Mouse (Mus musculus): Measurements from ENCODE around the gene Mip. TPM values are rescaled to one million over a fixed set of nuclear protein-coding genes. Genes with fewer than 3 reads are reported as not detected.
A peak's percentile ranks its signal among the peaks of the same experiment; 100 is the strongest.

Gene Mip
- total RNA-seq, 1 experiment, result 2.8 TPM

DNA sequence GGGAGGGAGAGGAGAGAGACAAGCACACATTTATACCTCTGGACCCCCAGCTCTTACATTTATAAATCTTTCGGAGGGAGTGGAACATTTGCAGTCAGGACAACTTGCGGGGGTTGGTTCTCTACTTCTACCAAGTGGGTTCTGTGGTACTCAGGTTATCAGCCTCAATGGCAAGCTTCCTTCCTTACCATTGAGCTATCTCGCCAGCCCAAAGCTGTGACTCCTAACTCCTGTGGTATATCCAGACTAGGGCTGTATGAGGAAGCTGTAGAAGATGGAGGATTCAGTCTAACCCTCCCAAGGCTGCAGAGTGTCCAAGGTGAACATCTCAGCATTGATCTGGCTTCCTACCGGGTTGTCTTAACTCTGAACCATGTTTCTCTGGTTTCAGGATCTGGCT lies 13.5 kb downstream of the Mip start:
- H3K9me3 ChIP-seq (ENCODE audit: control insufficient read depth, insufficient read depth, low read depth, low read length), result no peaks in the 10 kb centered on the region
- H3K9ac ChIP-seq (ENCODE audit: insufficient read depth, low read depth, low read length, poor library complexity, severe bottlenecking), result no peak overlapping the region
- H3K4me3 ChIP-seq (ENCODE audit: insufficient read depth in 1 of 2, low read depth in 1 of 2, low read length in 2 of 2, poor library complexity in 1 of 2, severe bottlenecking in 1 of 2), result no peak overlapping the region
- in situ Hi-C loops (cut with MboI; ENCODE audit: low sequenced_read_pairs in 2 of 2, unreplicated experiment in 2 of 2), result no loop called here
- peaks cover 39% of the 10 kb centered on the region for H3K36me3 ChIP-seq (ENCODE audit: control insufficient read depth, insufficient read depth, low read length, poor library complexity, severe bottlenecking)
- no peak overlapping the region for H3K27ac ChIP-seq (ENCODE audit: insufficient read depth, low read depth, low read length, poor library complexity, severe bottlenecking)
- TF ChIP-seq ZC3H11A (IDR thresholded peaks at IDR 0.05; ENCODE audit: borderline replicate concordance, low read depth, low read length) (no peak), MAFK (IDR thresholded peaks at IDR 0.05; ENCODE audit: insufficient read depth, low read depth, low read length) (no peak), HCFC1 (IDR thresholded peaks at IDR 0.05; ENCODE audit: borderline replicate concordance, insufficient read depth, low read length) (no peak), ZNF384 (IDR thresholded peaks at IDR 0.05; ENCODE audit: low read depth, low read length) (no peak), CHD2 (IDR thresholded peaks at IDR 0.05; ENCODE audit: low read depth, low read length) (no peak)
- DNase-seq (ENCODE audit: low read depth, low spot score), result no peak
- H3K4me1 ChIP-seq (ENCODE audit: control insufficient read depth in 2 of 2, insufficient read depth in 2 of 2, low read length in 2 of 2, poor library complexity in 1 of 2), result peaks cover 0 to 19% of the 10 kb centered on the region in 2 experiments; a peak in 1 of 4 replicates

DNA sequence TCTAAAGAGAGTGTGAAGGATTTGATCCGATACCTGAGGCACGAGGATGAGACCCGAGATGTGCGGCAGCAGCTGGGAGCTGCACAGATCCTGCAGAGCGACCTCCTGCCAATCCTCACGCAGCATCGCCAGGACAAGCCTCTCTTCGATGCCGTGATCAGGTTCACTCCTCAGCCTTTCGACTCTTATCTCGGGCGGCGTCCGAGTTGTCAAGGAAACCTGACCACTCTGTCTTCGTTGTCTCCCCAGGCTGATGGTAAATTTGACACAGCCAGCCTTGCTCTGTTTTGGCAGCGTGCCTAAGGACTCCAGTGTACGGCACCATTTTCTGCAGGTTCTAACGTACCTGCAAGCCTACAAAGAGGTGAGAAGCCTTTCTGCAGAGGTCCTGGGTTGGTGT lies 14.5 kb downstream of the Mip start:
- TF ChIP-seq CHD2 (IDR thresholded peaks at IDR 0.05; ENCODE audit: low read depth, low read length) (no peak), HCFC1 (IDR thresholded peaks at IDR 0.05; ENCODE audit: borderline replicate concordance, insufficient read depth, low read length) (no peak), ZNF384 (IDR thresholded peaks at IDR 0.05; ENCODE audit: low read depth, low read length) (no peak), MAFK (IDR thresholded peaks at IDR 0.05; ENCODE audit: insufficient read depth, low read depth, low read length) (no peak)
- in situ Hi-C loops (cut with MboI; ENCODE audit: low sequenced_read_pairs in 2 of 2, unreplicated experiment in 2 of 2), result no loop called here

DNA sequence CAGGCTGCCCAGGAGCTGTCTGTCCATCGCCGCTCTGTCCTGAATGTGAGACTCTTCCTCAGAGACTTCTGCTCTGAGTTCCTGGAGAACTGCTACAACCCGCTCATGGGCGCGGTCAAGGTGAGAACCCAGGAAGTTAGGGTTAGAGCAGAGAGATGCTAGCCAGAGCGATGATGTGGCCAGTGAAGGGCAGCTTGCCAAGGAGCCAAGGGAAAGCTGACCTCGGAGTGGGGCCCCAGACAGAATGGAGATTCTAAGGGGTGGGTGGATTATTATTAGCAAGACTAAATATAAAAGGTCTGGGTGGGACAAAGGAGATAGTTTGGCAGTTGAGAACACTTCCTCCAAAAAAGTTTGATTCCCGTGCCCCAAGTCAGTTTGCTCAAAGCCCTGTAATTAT lies 17.6 kb downstream of the Mip start:
- TF ChIP-seq ZNF384 (IDR thresholded peaks at IDR 0.05; ENCODE audit: low read depth, low read length) (no peak), ZC3H11A (IDR thresholded peaks at IDR 0.05; ENCODE audit: borderline replicate concordance, low read depth, low read length) (no peak), MAFK (IDR thresholded peaks at IDR 0.05; ENCODE audit: insufficient read depth, low read depth, low read length) (no peak)
- no peak for DNase-seq (ENCODE audit: low read depth, low spot score)
- in situ Hi-C loops (cut with MboI; ENCODE audit: low sequenced_read_pairs in 2 of 2, unreplicated experiment in 2 of 2), result no loop called here
- peaks cover 54% of the 10 kb centered on the region for H3K36me3 ChIP-seq (ENCODE audit: control insufficient read depth, insufficient read depth, low read length, poor library complexity, severe bottlenecking)
- H3K4me3 ChIP-seq (ENCODE audit: insufficient read depth in 1 of 2, low read depth in 1 of 2, low read length in 2 of 2, poor library complexity in 1 of 2, severe bottlenecking in 1 of 2), result no peak overlapping the region
- H3K9me3 ChIP-seq (ENCODE audit: control insufficient read depth, insufficient read depth, low read depth, low read length), result no peaks in the 10 kb centered on the region
- peaks cover 0 to 11% of the 10 kb centered on the region in 2 experiments; a peak in 1 of 4 replicates for H3K4me1 ChIP-seq (ENCODE audit: control insufficient read depth in 2 of 2, insufficient read depth in 2 of 2, low read length in 2 of 2, poor library complexity in 1 of 2)
- no peak overlapping the region for H3K27ac ChIP-seq (ENCODE audit: insufficient read depth, low read depth, low read length, poor library complexity, severe bottlenecking)
- no peak overlapping the region for H3K9ac ChIP-seq (ENCODE audit: insufficient read depth, low read depth, low read length, poor library complexity, severe bottlenecking)

More for the DNA sequence above, 14.5 kb downstream of the Mip start:
- no peak overlapping the region for H3K27ac ChIP-seq (ENCODE audit: insufficient read depth, low read depth, low read length, poor library complexity, severe bottlenecking)
- DNase-seq (ENCODE audit: low read depth, low spot score), result no peak
- H3K9ac ChIP-seq (ENCODE audit: insufficient read depth, low read depth, low read length, poor library complexity, severe bottlenecking), result no peak overlapping the region; the same call in 1 of the 2 replicates
- peaks cover 0 to 15% of the 10 kb centered on the region in 2 experiments; a peak in 1 of 4 replicates for H3K4me1 ChIP-seq (ENCODE audit: control insufficient read depth in 2 of 2, insufficient read depth in 2 of 2, low read length in 2 of 2, poor library complexity in 1 of 2)
- peaks cover 41% of the 10 kb centered on the region for H3K36me3 ChIP-seq (ENCODE audit: control insufficient read depth, insufficient read depth, low read length, poor library complexity, severe bottlenecking)
- no peaks in the 10 kb centered on the region for H3K9me3 ChIP-seq (ENCODE audit: control insufficient read depth, insufficient read depth, low read depth, low read length)
- no peak overlapping the region for H3K4me3 ChIP-seq (ENCODE audit: insufficient read depth in 1 of 2, low read depth in 1 of 2, low read length in 2 of 2, poor library complexity in 1 of 2, severe bottlenecking in 1 of 2)

DNA sequence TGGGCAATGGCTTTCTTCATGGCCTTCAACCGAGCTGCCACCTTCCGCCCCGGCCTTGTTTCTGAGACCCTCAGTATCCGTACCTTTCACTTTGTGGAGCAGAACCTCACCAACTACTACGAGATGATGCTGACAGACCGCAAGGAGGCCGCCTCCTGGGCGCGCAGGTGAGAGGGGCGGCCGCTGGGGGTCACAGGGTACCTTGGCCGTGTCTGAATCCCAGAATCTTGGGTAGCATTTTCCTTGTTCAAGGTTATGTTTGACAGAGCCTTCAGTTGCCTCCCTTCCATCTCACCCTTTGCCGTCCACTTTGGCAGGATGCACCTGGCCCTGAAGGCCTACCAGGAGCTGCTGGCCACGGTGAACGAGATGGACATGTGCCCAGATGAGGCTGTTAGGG lies 18.5 kb downstream of the Mip start:
- Histone ChIP-seq H3K27ac (ENCODE audit: insufficient read depth, low read depth, low read length, poor library complexity, severe bottlenecking) (no peak overlapping the region), H3K9ac (ENCODE audit: insufficient read depth, low read depth, low read length, poor library complexity, severe bottlenecking) (no peak overlapping the region), H3K4me1 (ENCODE audit: control insufficient read depth in 2 of 2, insufficient read depth in 2 of 2, low read length in 2 of 2, poor library complexity in 1 of 2) (peaks cover 0 to 10% of the 10 kb centered on the region in 2 experiments; a peak in 1 of 4 replicates), H3K9me3 (ENCODE audit: control insufficient read depth, insufficient read depth, low read depth, low read length) (no peaks in the 10 kb centered on the region), H3K4me3 (ENCODE audit: insufficient read depth in 1 of 2, low read depth in 1 of 2, low read length in 2 of 2, poor library complexity in 1 of 2, severe bottlenecking in 1 of 2) (no peak overlapping the region), H3K36me3 (ENCODE audit: control insufficient read depth, insufficient read depth, low read length, poor library complexity, severe bottlenecking) (peaks cover 61% of the 10 kb centered on the region)
- TF ChIP-seq ZNF384 (IDR thresholded peaks at IDR 0.05; ENCODE audit: low read depth, low read length) (no peak), CHD2 (IDR thresholded peaks at IDR 0.05; ENCODE audit: low read depth, low read length) (no peak)
- DNase-seq (ENCODE audit: low read depth, low spot score), result no peak
- in situ Hi-C loops (cut with MboI; ENCODE audit: low sequenced_read_pairs in 2 of 2, unreplicated experiment in 2 of 2), result no loop called here

DNA sequence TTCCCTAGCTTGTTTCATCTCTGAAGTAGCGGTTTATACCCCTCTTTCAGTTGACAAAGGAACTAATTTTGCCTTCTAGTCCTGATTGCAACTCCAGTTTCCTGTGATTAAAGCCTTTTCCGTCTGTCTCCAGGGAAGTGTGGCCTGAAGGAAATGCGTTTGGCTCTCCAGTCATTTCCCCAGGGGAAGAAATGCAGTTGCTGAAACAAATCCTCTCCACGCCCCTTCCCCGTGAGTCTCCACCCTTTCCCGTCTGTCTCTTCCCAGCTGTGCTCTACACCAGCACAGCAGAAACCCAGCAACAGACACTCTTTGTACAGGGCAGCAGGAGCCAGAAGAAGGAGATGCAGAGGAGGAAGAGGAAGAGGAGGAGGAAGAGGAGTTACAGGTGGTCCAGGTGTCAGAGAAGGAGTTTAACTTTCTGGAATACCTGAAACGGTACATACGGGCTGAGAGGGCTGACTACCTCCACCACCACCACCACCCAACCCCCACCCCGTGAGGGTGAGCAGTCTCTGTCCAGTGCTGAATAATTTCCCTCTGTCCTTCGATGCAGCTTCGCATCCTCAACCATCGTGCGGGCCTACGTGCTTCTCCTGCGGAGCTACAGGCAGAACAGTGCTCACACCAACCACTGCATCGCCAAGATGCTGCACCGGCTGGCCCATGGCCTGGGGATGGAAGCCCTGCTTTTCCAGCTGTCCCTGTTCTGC lies 21.5 kb downstream of the Mip start:
- TF ChIP-seq MAFK (IDR thresholded peaks at IDR 0.05; ENCODE audit: insufficient read depth, low read depth, low read length), result no peak
- no peak for TF ChIP-seq HCFC1 (IDR thresholded peaks at IDR 0.05; ENCODE audit: borderline replicate concordance, insufficient read depth, low read length)
- TF ChIP-seq ZNF384 (IDR thresholded peaks at IDR 0.05; ENCODE audit: low read depth, low read length), result no peak
- no peak for TF ChIP-seq ZC3H11A (IDR thresholded peaks at IDR 0.05; ENCODE audit: borderline replicate concordance, low read depth, low read length)
- no peak for TF ChIP-seq CHD2 (IDR thresholded peaks at IDR 0.05; ENCODE audit: low read depth, low read length)
- Histone ChIP-seq H3K36me3 (ENCODE audit: control insufficient read depth, insufficient read depth, low read length, poor library complexity, severe bottlenecking) (peaks cover 75% of the 10 kb centered on the region), H3K4me3 (ENCODE audit: insufficient read depth in 1 of 2, low read depth in 1 of 2, low read length in 2 of 2, poor library complexity in 1 of 2, severe bottlenecking in 1 of 2) (peak overlapping the region; percentile 10 to 21; a peak in 1 of 4 replicates), H3K4me1 (ENCODE audit: control insufficient read depth in 2 of 2, insufficient read depth in 2 of 2, low read length in 2 of 2, poor library complexity in 1 of 2) (peaks cover 0 to 6% of the 10 kb centered on the region in 2 experiments; a peak in 1 of 4 replicates), H3K9ac (ENCODE audit: insufficient read depth, low read depth, low read length, poor library complexity, severe bottlenecking) (no peak overlapping the region), H3K27ac (ENCODE audit: insufficient read depth, low read depth, low read length, poor library complexity, severe bottlenecking) (peak overlapping the region; percentile 84; the same call in 1 of the 2 replicates), H3K9me3 (ENCODE audit: control insufficient read depth, insufficient read depth, low read depth, low read length) (no peaks in the 10 kb centered on the region)
- DNase-seq (ENCODE audit: low read depth, low spot score), result peak; percentile 80
- in situ Hi-C loops (cut with MboI; ENCODE audit: low sequenced_read_pairs in 2 of 2, unreplicated experiment in 2 of 2), result no loop called here

Measured in ES-E14 (cell line).